Mouse (Mus musculus): ENCODE data around the gene Atg5. TPM values are rescaled to one million over a fixed set of nuclear protein-coding genes. Genes with fewer than 3 reads are reported as not detected.

The Atg5 gene
- polyA plus RNA-seq, 1 experiment from 2014 or later: 53.7 TPM

MicroRNAs encoded within 50 kb of the gene (microRNA counts, 519-probe panel; counts per million panel counts)
- 2,116 counts per million, percentile 50 among the panel's probes with 10 or more counts for microRNA mmu-miR-1929

Other genes starting within 250 kb of the Atg5 start
- 0.62 and 0.76 TPM in 2 replicates for gene Crybg1, start 119.5 kb upstream of the Atg5 start, polyA plus RNA-seq (2015; fragmentation: Nextera tagmentation; extraction: Ambion mirVana)

All from intestine, embryonic 15.5 days (tissue).